Mouse (Mus musculus): Measurements from ENCODE around the gene Iqcj.

DNA sequence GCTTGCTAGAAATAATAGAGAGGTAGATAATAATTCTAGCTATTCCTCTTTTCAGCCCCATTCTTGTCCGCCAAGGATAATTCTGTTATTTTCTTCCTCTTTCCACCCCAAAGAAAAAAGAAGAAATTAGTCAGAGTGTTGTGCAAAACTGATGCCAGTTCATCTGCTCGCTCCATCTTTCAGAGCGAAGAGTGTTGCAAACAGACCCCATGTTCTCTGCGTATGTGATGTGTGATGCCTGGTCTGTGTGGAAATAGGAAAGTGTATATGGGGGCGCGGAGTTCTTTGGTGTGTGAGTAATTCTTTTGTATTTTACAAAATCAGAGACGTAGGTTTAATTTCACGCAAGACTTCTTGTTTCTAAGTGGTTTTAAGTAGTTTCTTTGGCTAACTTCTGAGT lies 39.2 kb downstream of the Iqcj start:
- no peak for TF ChIP-seq FLI1 (IDR thresholded peaks at IDR 0.05; ENCODE audit: low read length)
- TF ChIP-seq GATA1 (IDR thresholded peaks at IDR 0.05; ENCODE audit: borderline replicate concordance, low read length) = no peak

Data from megakaryocyte, embryonic 14.5 days (primary cell).